Mouse (Mus musculus): ENCODE measurements around the gene Agrp. TPM values are rescaled to one million over a fixed set of nuclear protein-coding genes. Genes with fewer than 3 reads are reported as not detected.

Gene Agrp
- polyA plus RNA-seq, 1 experiment from 2014 or later = 0.75 TPM

GRCm38 (mm10) chr8:105624401-105624800 is 12.8 kb downstream of the Agrp start:
- TF ChIP-seq EP300 (IDR thresholded peaks at IDR 0.05) = no peak
- TF ChIP-seq CTCF (IDR thresholded peaks at IDR 0.05) = no peak
- Histone ChIP-seq H3K36me3 (ENCODE audit: insufficient read depth, low read length) (peaks cover 15% of the 10 kb centered on the region; the same call in 1 of the 2 replicates), H3K27me3 (replicated peaks; ENCODE audit: insufficient read depth, low read length) (no peaks in the 10 kb centered on the region), H3K4me3 (ENCODE audit: low read depth, low read length) (no peak overlapping the region), H3K9ac (replicated peaks; ENCODE audit: low read depth) (no peak overlapping the region), H3K9me3 (ENCODE audit: low read length) (no peaks in the 10 kb centered on the region), H3K4me2 (replicated peaks; ENCODE audit: low read depth, low read length) (no peak overlapping the region), H3K27ac (ENCODE audit: low read length) (no peak overlapping the region), H3K4me1 (ENCODE audit: insufficient read depth, low read depth, low read length) (peaks cover 7% of the 10 kb centered on the region; the same call in 1 of the 2 replicates)
- ATAC-seq (no peak), DNase-seq (ENCODE audit: low spot score) (no peak)
- 51% methylated on average over 3 of the region's 3 CpGs for WGBS

GRCm38 (mm10) chr8:105623679-105624245 is 13.4 kb downstream of the Agrp start:
- DNase-seq (ENCODE audit: low spot score) (no peak), ATAC-seq (no peak)
- H3K27me3 ChIP-seq (replicated peaks; ENCODE audit: insufficient read depth, low read length) = no peaks in the 10 kb centered on the region
- WGBS = 55% methylated on average over 7 of the region's 7 CpGs
- no peak overlapping the region for H3K4me3 ChIP-seq (ENCODE audit: low read depth, low read length)
- no peak overlapping the region for H3K4me2 ChIP-seq (replicated peaks; ENCODE audit: low read depth, low read length)
- no peak overlapping the region for H3K9ac ChIP-seq (replicated peaks; ENCODE audit: low read depth)
- no peaks in the 10 kb centered on the region for H3K9me3 ChIP-seq (ENCODE audit: low read length)
- peaks cover 18% of the 10 kb centered on the region; the same call in 1 of the 2 replicates for H3K36me3 ChIP-seq (ENCODE audit: insufficient read depth, low read length)
- TF ChIP-seq EP300 (IDR thresholded peaks at IDR 0.05) (no peak), CTCF (IDR thresholded peaks at IDR 0.05) (no peak)
- peaks cover 7% of the 10 kb centered on the region; the same call in 1 of the 2 replicates for H3K4me1 ChIP-seq (ENCODE audit: insufficient read depth, low read depth, low read length)
- no peak overlapping the region for H3K27ac ChIP-seq (ENCODE audit: low read length)

- H3K9ac ChIP-seq (replicated peaks; ENCODE audit: low read depth) = no peak overlapping the region
- no peak for TF ChIP-seq EP300 (IDR thresholded peaks at IDR 0.05)
- TF ChIP-seq CTCF (IDR thresholded peaks at IDR 0.05) = no peak
These were observed 14.1 kb downstream of the Agrp start for GRCm38 (mm10) chr8:105623118-105623517.

GRCm38 (mm10) chr8:105622421-105622920 is 14.7 kb downstream of the Agrp start:
- DNase-seq (ENCODE audit: low spot score) (peak; percentile 97), ATAC-seq (peak; percentile 94)
- no peak for TF ChIP-seq EP300 (IDR thresholded peaks at IDR 0.05)
- peak; percentile 99 for TF ChIP-seq CTCF (IDR thresholded peaks at IDR 0.05)
- Histone ChIP-seq H3K9me3 (ENCODE audit: low read length) (no peaks in the 10 kb centered on the region), H3K4me3 (ENCODE audit: low read depth, low read length) (no peak overlapping the region), H3K27me3 (replicated peaks; ENCODE audit: insufficient read depth, low read length) (no peaks in the 10 kb centered on the region), H3K4me1 (ENCODE audit: insufficient read depth, low read depth, low read length) (peaks cover 7% of the 10 kb centered on the region; the same call in 1 of the 2 replicates), H3K4me2 (replicated peaks; ENCODE audit: low read depth, low read length) (no peak overlapping the region), H3K36me3 (ENCODE audit: insufficient read depth, low read length) (peaks cover 31% of the 10 kb centered on the region; the same call in 1 of the 2 replicates), H3K9ac (replicated peaks; ENCODE audit: low read depth) (no peak overlapping the region), H3K27ac (ENCODE audit: low read length) (peak overlapping the region; percentile 66; the same call in 1 of the 2 replicates)
- WGBS = 6% methylated on average over 8 of the region's 8 CpGs

More at GRCm38 (mm10) chr8:105623118-105623517, 14.1 kb downstream of the Agrp start:
- peaks cover 25% of the 10 kb centered on the region; the same call in 1 of the 2 replicates for H3K36me3 ChIP-seq (ENCODE audit: insufficient read depth, low read length)
- no peak overlapping the region for H3K4me3 ChIP-seq (ENCODE audit: low read depth, low read length)
- WGBS = 29% methylated on average over 5 of the region's 5 CpGs
- H3K9me3 ChIP-seq (ENCODE audit: low read length) = no peaks in the 10 kb centered on the region
- H3K27me3 ChIP-seq (replicated peaks; ENCODE audit: insufficient read depth, low read length) = no peaks in the 10 kb centered on the region
- H3K4me2 ChIP-seq (replicated peaks; ENCODE audit: low read depth, low read length) = no peak overlapping the region
- DNase-seq (ENCODE audit: low spot score) = peak; percentile 26
- peaks cover 7% of the 10 kb centered on the region; the same call in 1 of the 2 replicates for H3K4me1 ChIP-seq (ENCODE audit: insufficient read depth, low read depth, low read length)
- peak overlapping the region; percentile 66; the same call in 1 of the 2 replicates for H3K27ac ChIP-seq (ENCODE audit: low read length)
- peak; percentile 27 for ATAC-seq

GRCm38 (mm10) chr8:105621841-105622240 is 15.4 kb downstream of the Agrp start:
- no peak for TF ChIP-seq CTCF (IDR thresholded peaks at IDR 0.05)
- no peak for TF ChIP-seq EP300 (IDR thresholded peaks at IDR 0.05)
- H3K36me3 ChIP-seq (ENCODE audit: insufficient read depth, low read length) = peaks cover 36% of the 10 kb centered on the region; the same call in 1 of the 2 replicates
- ATAC-seq = no peak
- peaks cover 7% of the 10 kb centered on the region; the same call in 1 of the 2 replicates for H3K4me1 ChIP-seq (ENCODE audit: insufficient read depth, low read depth, low read length)
- H3K4me3 ChIP-seq (ENCODE audit: low read depth, low read length) = no peak overlapping the region
- no peak overlapping the region for H3K9ac ChIP-seq (replicated peaks; ENCODE audit: low read depth)
- H3K4me2 ChIP-seq (replicated peaks; ENCODE audit: low read depth, low read length) = no peak overlapping the region
- H3K27ac ChIP-seq (ENCODE audit: low read length) = no peak overlapping the region
- DNase-seq (ENCODE audit: low spot score) = no peak
- H3K27me3 ChIP-seq (replicated peaks; ENCODE audit: insufficient read depth, low read length) = no peaks in the 10 kb centered on the region
- 51% methylated on average over 4 of the region's 4 CpGs for WGBS
- H3K9me3 ChIP-seq (ENCODE audit: low read length) = no peaks in the 10 kb centered on the region

- no peak for TF ChIP-seq CTCF (IDR thresholded peaks at IDR 0.05)
- TF ChIP-seq EP300 (IDR thresholded peaks at IDR 0.05) = no peak
- peaks cover 36% of the 10 kb centered on the region; the same call in 1 of the 2 replicates for H3K36me3 ChIP-seq (ENCODE audit: insufficient read depth, low read length)
- no peak for ATAC-seq
- H3K27ac ChIP-seq (ENCODE audit: low read length) = no peak overlapping the region
- 89% methylated on average over 21 of the region's 21 CpGs for whole genome bisulfite sequencing
- H3K4me3 ChIP-seq (ENCODE audit: low read depth, low read length) = no peak overlapping the region
- no peak for DNase-seq (ENCODE audit: low spot score)
- no peak overlapping the region for H3K4me2 ChIP-seq (replicated peaks; ENCODE audit: low read depth, low read length)
- peaks cover 7% of the 10 kb centered on the region; the same call in 1 of the 2 replicates for H3K4me1 ChIP-seq (ENCODE audit: insufficient read depth, low read depth, low read length)
- no peak overlapping the region for H3K9ac ChIP-seq (replicated peaks; ENCODE audit: low read depth)
- H3K27me3 ChIP-seq (replicated peaks; ENCODE audit: insufficient read depth, low read length) = no peaks in the 10 kb centered on the region
- no peaks in the 10 kb centered on the region for H3K9me3 ChIP-seq (ENCODE audit: low read length)
These were observed 16.1 kb downstream of the Agrp start for GRCm38 (mm10) chr8:105620946-105621720.
